Mouse (Mus musculus): ENCODE measurements around the gene Ciz1. TPM values are rescaled to one million over a fixed set of nuclear protein-coding genes. Genes with fewer than 3 reads are reported as not detected.

The Ciz1 gene
- polyA plus RNA-seq (2014; fragmentation: Illumina TruSeq; extraction: RNeasy Lipid Tissue Mini Kit (QIAGEN cat#74804); ENCODE audit: low read depth, low replicate concordance) = 4.2 TPM

GRCm38 (mm10) chr2:32352151-32353006 lies at the start of gene Ciz1:
TSS of gene Ciz1 (plus strand) at chr2:32352327.

GRCm38 (mm10) chr2:32353007-32353542 lies 948 bp downstream of the Ciz1 start, which contains the start of gene Dnm1:
TSS of gene Dnm1 (minus strand) at chr2:32353338.

GRCm38 (mm10) chr2:32381775-32382223 lies 29.7 kb downstream of the Ciz1 start, which contains the start of gene 1110008P14Rik:
TSS of gene 1110008P14Rik (minus strand) at chr2:32381938.

GRCm38 (mm10) chr2:32387706-32388490 lies 35.8 kb downstream of the Ciz1 start, which contains the start of gene Lcn2:
TSS of gene Lcn2 (minus strand) at chr2:32388252.

GRCm38 (mm10) chr2:32395484-32395945 lies 43.4 kb downstream of the Ciz1 start, which contains the start of gene Ptges2:
TSS of gene Ptges2 (plus strand) at chr2:32395896.

Other genes with a start within 250 kb of the Ciz1 start
- gene Prrc2b, start 201.2 kb upstream of the Ciz1 start, polyA plus RNA-seq (2014; fragmentation: Illumina TruSeq; extraction: RNeasy Lipid Tissue Mini Kit (QIAGEN cat#74804); ENCODE audit: low read depth, low replicate concordance) = 21.5 TPM
- 8.6 TPM for gene Pomt1, start 115.7 kb upstream of the Ciz1 start, polyA plus RNA-seq (2014; fragmentation: Illumina TruSeq; extraction: RNeasy Lipid Tissue Mini Kit (QIAGEN cat#74804); ENCODE audit: low read depth, low replicate concordance)
- gene Uck1, start 92.2 kb upstream of the Ciz1 start, polyA plus RNA-seq (2014; fragmentation: Illumina TruSeq; extraction: RNeasy Lipid Tissue Mini Kit (QIAGEN cat#74804); ENCODE audit: low read depth, low replicate concordance) = 17.3 TPM
- 11.1 TPM for gene Golga2, start 64.9 kb upstream of the Ciz1 start, polyA plus RNA-seq (2014; fragmentation: Illumina TruSeq; extraction: RNeasy Lipid Tissue Mini Kit (QIAGEN cat#74804); ENCODE audit: low read depth, low replicate concordance)
- 354 TPM for gene Swi5, start 64.3 kb upstream of the Ciz1 start, polyA plus RNA-seq (2014; fragmentation: Illumina TruSeq; extraction: RNeasy Lipid Tissue Mini Kit (QIAGEN cat#74804); ENCODE audit: low read depth, low replicate concordance)
- 0.40 TPM for gene Dnm1, start 1.0 kb downstream of the Ciz1 start, polyA plus RNA-seq (2014; fragmentation: Illumina TruSeq; extraction: RNeasy Lipid Tissue Mini Kit (QIAGEN cat#74804); ENCODE audit: low read depth, low replicate concordance)
- gene 1110008P14Rik, start 29.6 kb downstream of the Ciz1 start, polyA plus RNA-seq (2014; fragmentation: Illumina TruSeq; extraction: RNeasy Lipid Tissue Mini Kit (QIAGEN cat#74804); ENCODE audit: low read depth, low replicate concordance) = 1.6 TPM
- gene Lcn2, start 35.9 kb downstream of the Ciz1 start, polyA plus RNA-seq (2014; fragmentation: Illumina TruSeq; extraction: RNeasy Lipid Tissue Mini Kit (QIAGEN cat#74804); ENCODE audit: low read depth, low replicate concordance) = 2.1 TPM
- gene Ptges2, start 43.6 kb downstream of the Ciz1 start, polyA plus RNA-seq (2014; fragmentation: Illumina TruSeq; extraction: RNeasy Lipid Tissue Mini Kit (QIAGEN cat#74804); ENCODE audit: low read depth, low replicate concordance) = 1.8 TPM
- gene Naif1, start 98.1 kb downstream of the Ciz1 start, polyA plus RNA-seq (2014; fragmentation: Illumina TruSeq; extraction: RNeasy Lipid Tissue Mini Kit (QIAGEN cat#74804); ENCODE audit: low read depth, low replicate concordance) = 0.85 TPM
- gene Slc25a25, start 99.1 kb downstream of the Ciz1 start, polyA plus RNA-seq (2014; fragmentation: Illumina TruSeq; extraction: RNeasy Lipid Tissue Mini Kit (QIAGEN cat#74804); ENCODE audit: low read depth, low replicate concordance) = 16.5 TPM
- 8.8 TPM for gene Fam102a, start 183.0 kb downstream of the Ciz1 start, polyA plus RNA-seq (2014; fragmentation: Illumina TruSeq; extraction: RNeasy Lipid Tissue Mini Kit (QIAGEN cat#74804); ENCODE audit: low read depth, low replicate concordance)
- 1.7 TPM for gene Dpm2, start 218.5 kb downstream of the Ciz1 start, polyA plus RNA-seq (2014; fragmentation: Illumina TruSeq; extraction: RNeasy Lipid Tissue Mini Kit (QIAGEN cat#74804); ENCODE audit: low read depth, low replicate concordance)
- gene Pip5kl1, start 222.5 kb downstream of the Ciz1 start, polyA plus RNA-seq (2014; fragmentation: Illumina TruSeq; extraction: RNeasy Lipid Tissue Mini Kit (QIAGEN cat#74804); ENCODE audit: low read depth, low replicate concordance) = not detected
- gene 9430097D07Rik, start 223.4 kb downstream of the Ciz1 start, polyA plus RNA-seq (2014; fragmentation: Illumina TruSeq; extraction: RNeasy Lipid Tissue Mini Kit (QIAGEN cat#74804); ENCODE audit: low read depth, low replicate concordance) = not detected
- 0.49 TPM for gene St6galnac4, start 234.8 kb downstream of the Ciz1 start, polyA plus RNA-seq (2014; fragmentation: Illumina TruSeq; extraction: RNeasy Lipid Tissue Mini Kit (QIAGEN cat#74804); ENCODE audit: low read depth, low replicate concordance)
- 1.4 TPM for gene St6galnac6, start 247.4 kb downstream of the Ciz1 start, polyA plus RNA-seq (2014; fragmentation: Illumina TruSeq; extraction: RNeasy Lipid Tissue Mini Kit (QIAGEN cat#74804); ENCODE audit: low read depth, low replicate concordance)